Mouse (Mus musculus) neural tube, embryonic 15.5 days (tissue): ENCODE results near the gene Plac1. TPM values are rescaled to one million over a fixed set of nuclear protein-coding genes. Genes with fewer than 3 reads are reported as not detected.

Experiments used
- ATAC-seq: fragments of 200-750 bp; cut with Nextera tagmentation; 2 replicates; pipeline ENCODE4 v1.8.0; 2017; ENCODE audit warnings: mild to moderate bottlenecking, moderate TSS enrichment, moderate library complexity; ENCODE audit not compliant: low FRiP score
- H3K27ac ChIP-seq: fragments of 300-500 bp; sonication (generic); replicated peaks from 2 replicates; pipeline ENCODE4 v1.5.1; 2015; ENCODE audit warnings: mild to moderate bottlenecking, inconsistent platforms
- H3K27me3 ChIP-seq: fragments of 300-500 bp; sonication (generic); replicated peaks from 2 replicates; pipeline ENCODE4 v1.6.1; 2015; ENCODE audit warnings: inconsistent platforms
- H3K36me3 ChIP-seq: fragments of 300-500 bp; sonication (generic); 2 replicates; pipeline ENCODE4 v1.6.1; 2015; ENCODE audit warnings: inconsistent platforms
- H3K4me1 ChIP-seq: fragments of 300-500 bp; sonication (generic); 2 replicates; pipeline ENCODE4 v1.6.1; 2015; ENCODE audit warnings: inconsistent platforms
- H3K4me2 ChIP-seq: fragments of 300-500 bp; sonication (generic); 2 replicates; pipeline ENCODE4 v1.6.1; 2015; ENCODE audit warnings: inconsistent platforms, mild to moderate bottlenecking, moderate library complexity
- H3K4me3 ChIP-seq: fragments of 300-500 bp; sonication (generic); replicated peaks from 2 replicates; pipeline ENCODE4 v1.5.1; 2015; ENCODE audit warnings: mild to moderate bottlenecking, inconsistent platforms
- H3K9ac ChIP-seq: fragments of 300-500 bp; sonication (generic); replicated peaks from 2 replicates; pipeline ENCODE4 v1.6.1; 2015; ENCODE audit warnings: mild to moderate bottlenecking, inconsistent platforms
- H3K9me3 ChIP-seq: fragments of 300-500 bp; sonication (generic); replicated peaks from 2 replicates; pipeline ENCODE4 v1.6.1; 2016; ENCODE audit warnings: inconsistent platforms
- WGBS: fragments of 180-500 bp; shearing (Covaris S2); methylation state at CpG from one replicate; pipeline ENCODE4 v1.1.7; 2015; ENCODE audit warnings: mixed read lengths; 5-methylcytosine and 5-hydroxymethylcytosine counted together
- polyA plus RNA-seq: library from polyadenylated mRNA; unstranded; fragments of >200 nt; fragmentation: Nextera tagmentation; extraction: Ambion mirVana; gene quantifications from 2 replicates; pipeline ENCODE4 v1.2.1, GENCODE M21; 2015

Gene Plac1
- polyA plus RNA-seq, 1 experiment from 2014 or later: 0.63 TPM

GRCm38 (mm10) chrX:53196392-53196791 is 43.5 kb downstream of the Plac1 start:
- H3K9ac ChIP-seq: no peak overlapping the region
- H3K27me3 ChIP-seq: no peaks in the 10 kb centered on the region
- H3K4me1 ChIP-seq: no peaks in the 10 kb centered on the region
- H3K9me3 ChIP-seq: no peaks in the 10 kb centered on the region
- H3K4me2 ChIP-seq: no peak overlapping the region
- H3K4me3 ChIP-seq: no peak overlapping the region
- WGBS: 51% methylated on average over 5 of the region's 5 CpGs
- H3K36me3 ChIP-seq: no peaks in the 10 kb centered on the region
- no peak for ATAC-seq
- no peak overlapping the region for H3K27ac ChIP-seq

GRCm38 (mm10) chrX:53188692-53189091 is 51.2 kb downstream of the Plac1 start:
- no peak for ATAC-seq
- WGBS: 93% methylated on average over 1 of the region's 1 CpGs

GRCm38 (mm10) chrX:53179801-53180200 is 60.1 kb downstream of the Plac1 start:
- Histone ChIP-seq H3K27ac (no peak overlapping the region), H3K4me2 (no peak overlapping the region), H3K27me3 (no peaks in the 10 kb centered on the region), H3K36me3 (no peaks in the 10 kb centered on the region), H3K9me3 (no peaks in the 10 kb centered on the region), H3K4me1 (no peaks in the 10 kb centered on the region), H3K4me3 (no peak overlapping the region), H3K9ac (no peak overlapping the region)
- WGBS: 93% methylated on average over 3 of the region's 3 CpGs
- no peak for ATAC-seq

More at GRCm38 (mm10) chrX:53188692-53189091, 51.2 kb downstream of the Plac1 start:
- no peaks in the 10 kb centered on the region for H3K4me1 ChIP-seq
- no peaks in the 10 kb centered on the region for H3K27me3 ChIP-seq
- H3K4me2 ChIP-seq: no peak overlapping the region
- no peak overlapping the region for H3K9ac ChIP-seq
- H3K36me3 ChIP-seq: no peaks in the 10 kb centered on the region
- H3K4me3 ChIP-seq: no peak overlapping the region
- H3K27ac ChIP-seq: no peak overlapping the region
- no peaks in the 10 kb centered on the region for H3K9me3 ChIP-seq

GRCm38 (mm10) chrX:53176296-53176695 is 63.6 kb downstream of the Plac1 start:
- H3K4me1 ChIP-seq: no peaks in the 10 kb centered on the region
- H3K27ac ChIP-seq: no peak overlapping the region
- H3K4me3 ChIP-seq: no peak overlapping the region
- H3K27me3 ChIP-seq: no peaks in the 10 kb centered on the region
- no peak overlapping the region for H3K9ac ChIP-seq
- WGBS: 92% methylated on average over 5 of the region's 5 CpGs
- ATAC-seq: no peak
- no peaks in the 10 kb centered on the region for H3K9me3 ChIP-seq
- no peaks in the 10 kb centered on the region for H3K36me3 ChIP-seq
- no peak overlapping the region for H3K4me2 ChIP-seq

GRCm38 (mm10) chrX:53168623-53169022 is 71.3 kb downstream of the Plac1 start:
- no peaks in the 10 kb centered on the region for H3K4me1 ChIP-seq
- no peak overlapping the region for H3K4me3 ChIP-seq
- 75% methylated on average over 2 of the region's 2 CpGs for WGBS
- no peak for ATAC-seq
- no peak overlapping the region for H3K27ac ChIP-seq
- H3K4me2 ChIP-seq: no peak overlapping the region
- no peaks in the 10 kb centered on the region for H3K36me3 ChIP-seq
- no peak overlapping the region for H3K9ac ChIP-seq
- H3K9me3 ChIP-seq: no peaks in the 10 kb centered on the region
- H3K27me3 ChIP-seq: no peaks in the 10 kb centered on the region

- H3K36me3 ChIP-seq: no peaks in the 10 kb centered on the region
- no peak for ATAC-seq
- H3K4me2 ChIP-seq: no peak overlapping the region
- no peak overlapping the region for H3K27ac ChIP-seq
- H3K9ac ChIP-seq: no peak overlapping the region
- no peaks in the 10 kb centered on the region for H3K4me1 ChIP-seq
- H3K9me3 ChIP-seq: no peaks in the 10 kb centered on the region
- no peaks in the 10 kb centered on the region for H3K27me3 ChIP-seq
- 44% methylated on average over 4 of the region's 4 CpGs for WGBS
- no peak overlapping the region for H3K4me3 ChIP-seq
These were observed 72.9 kb downstream of the Plac1 start for GRCm38 (mm10) chrX:53166901-53167525.

GRCm38 (mm10) chrX:53166251-53166900 is 73.5 kb downstream of the Plac1 start:
- no peak overlapping the region for H3K9ac ChIP-seq
- WGBS: 29% methylated on average over 15 of the region's 15 CpGs
- no peak overlapping the region for H3K27ac ChIP-seq
- H3K4me1 ChIP-seq: no peaks in the 10 kb centered on the region
- ATAC-seq: no peak
- no peak overlapping the region for H3K4me3 ChIP-seq
- no peak overlapping the region for H3K4me2 ChIP-seq
- H3K36me3 ChIP-seq: no peaks in the 10 kb centered on the region
- H3K9me3 ChIP-seq: no peaks in the 10 kb centered on the region
- H3K27me3 ChIP-seq: no peaks in the 10 kb centered on the region

GRCm38 (mm10) chrX:53162589-53162988 is 77.3 kb downstream of the Plac1 start:
- 66% methylated on average over 4 of the region's 4 CpGs for WGBS
- H3K4me2 ChIP-seq: no peak overlapping the region
- no peaks in the 10 kb centered on the region for H3K27me3 ChIP-seq
- ATAC-seq: no peak
- H3K4me3 ChIP-seq: no peak overlapping the region
- no peaks in the 10 kb centered on the region for H3K4me1 ChIP-seq
- no peak overlapping the region for H3K9ac ChIP-seq
- no peaks in the 10 kb centered on the region for H3K9me3 ChIP-seq
- no peaks in the 10 kb centered on the region for H3K36me3 ChIP-seq
- no peak overlapping the region for H3K27ac ChIP-seq

- WGBS: 71% methylated on average over 4 of the region's 4 CpGs
- no peak overlapping the region for H3K4me3 ChIP-seq
These were observed 78.3 kb downstream of the Plac1 start for GRCm38 (mm10) chrX:53161583-53161982.

GRCm38 (mm10) chrX:53161115-53161514 is 78.8 kb downstream of the Plac1 start:
- WGBS: 71% methylated on average over 5 of the region's 5 CpGs
- Histone ChIP-seq H3K36me3 (no peaks in the 10 kb centered on the region), H3K9me3 (no peaks in the 10 kb centered on the region), H3K9ac (no peak overlapping the region), H3K27ac (no peak overlapping the region), H3K4me3 (no peak overlapping the region), H3K4me1 (no peaks in the 10 kb centered on the region), H3K27me3 (no peaks in the 10 kb centered on the region), H3K4me2 (no peak overlapping the region)
- ATAC-seq: no peak

More at GRCm38 (mm10) chrX:53161583-53161982, 78.3 kb downstream of the Plac1 start:
- Histone ChIP-seq H3K9me3 (no peaks in the 10 kb centered on the region), H3K36me3 (no peaks in the 10 kb centered on the region), H3K27me3 (no peaks in the 10 kb centered on the region), H3K4me2 (no peak overlapping the region), H3K27ac (no peak overlapping the region), H3K9ac (no peak overlapping the region), H3K4me1 (no peaks in the 10 kb centered on the region)
- no peak for ATAC-seq

- no peaks in the 10 kb centered on the region for H3K36me3 ChIP-seq
- H3K4me1 ChIP-seq: no peaks in the 10 kb centered on the region
- ATAC-seq: no peak
- no peak overlapping the region for H3K4me3 ChIP-seq
- H3K9ac ChIP-seq: no peak overlapping the region
- no peaks in the 10 kb centered on the region for H3K9me3 ChIP-seq
- H3K27ac ChIP-seq: no peak overlapping the region
- H3K27me3 ChIP-seq: no peaks in the 10 kb centered on the region
- no peak overlapping the region for H3K4me2 ChIP-seq
- WGBS: 40% methylated on average over 2 of the region's 2 CpGs
These were observed 91.9 kb downstream of the Plac1 start for GRCm38 (mm10) chrX:53148039-53148438.

- H3K9ac ChIP-seq: no peak overlapping the region
- ATAC-seq: no peak
- H3K4me1 ChIP-seq: no peaks in the 10 kb centered on the region
- no peak overlapping the region for H3K4me3 ChIP-seq
- H3K27ac ChIP-seq: no peak overlapping the region
- 74% methylated on average over 5 of the region's 5 CpGs for WGBS
- no peak overlapping the region for H3K4me2 ChIP-seq
- H3K36me3 ChIP-seq: no peaks in the 10 kb centered on the region
- H3K9me3 ChIP-seq: no peaks in the 10 kb centered on the region
- H3K27me3 ChIP-seq: no peaks in the 10 kb centered on the region
These were observed 93.5 kb downstream of the Plac1 start for GRCm38 (mm10) chrX:53146389-53146917.
